Mouse (Mus musculus): ENCODE measurements at regions not wholly inside any gene's neighbourhood (a gene's known extent, or its start where the extent isn't known, plus 50 kb on each side); places are given as distances from the start of the nearest gene placed in this dataset.
A peak's percentile ranks its signal among the peaks of the same experiment; 100 is the strongest.

DNA sequence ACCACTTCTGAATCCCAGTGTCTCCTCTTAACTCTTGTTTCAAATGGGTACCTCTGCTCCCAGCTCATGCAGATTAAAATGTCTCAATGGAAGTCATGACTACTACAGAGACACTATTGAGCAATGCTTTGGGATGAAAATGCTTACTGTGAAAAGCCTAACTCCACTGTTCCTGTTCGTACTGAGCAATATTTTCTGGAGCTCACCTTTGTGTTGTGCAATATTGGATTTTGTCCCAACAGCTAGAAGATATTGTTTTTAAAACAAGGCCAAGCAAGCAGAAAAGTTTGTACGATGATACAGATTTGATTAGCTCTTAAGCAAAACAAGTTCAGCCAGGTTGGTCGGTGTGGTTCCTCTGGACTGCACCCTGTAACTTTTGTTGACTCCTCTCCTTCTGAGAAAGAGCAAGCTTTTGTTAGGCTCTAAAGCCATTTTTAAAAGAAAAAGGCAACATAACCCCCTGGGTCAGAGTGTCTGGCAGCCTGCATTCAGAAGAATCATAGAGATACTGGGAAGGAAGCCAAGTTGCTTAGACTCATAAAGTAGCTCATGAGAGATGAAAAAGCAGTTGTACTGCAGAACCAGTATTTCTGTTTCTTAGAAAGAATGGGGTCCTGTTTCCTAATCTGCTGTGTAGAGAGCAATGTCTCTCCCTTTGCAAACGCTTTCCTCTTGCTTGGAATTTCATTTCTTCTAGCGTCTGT is 302.4 kb upstream of the Dach1 start:
- no peak overlapping the region for H3K27ac ChIP-seq (ENCODE audit: low read length)
- ATAC-seq: peak; percentile 21; the same call in 1 of the 2 replicates

DNA sequence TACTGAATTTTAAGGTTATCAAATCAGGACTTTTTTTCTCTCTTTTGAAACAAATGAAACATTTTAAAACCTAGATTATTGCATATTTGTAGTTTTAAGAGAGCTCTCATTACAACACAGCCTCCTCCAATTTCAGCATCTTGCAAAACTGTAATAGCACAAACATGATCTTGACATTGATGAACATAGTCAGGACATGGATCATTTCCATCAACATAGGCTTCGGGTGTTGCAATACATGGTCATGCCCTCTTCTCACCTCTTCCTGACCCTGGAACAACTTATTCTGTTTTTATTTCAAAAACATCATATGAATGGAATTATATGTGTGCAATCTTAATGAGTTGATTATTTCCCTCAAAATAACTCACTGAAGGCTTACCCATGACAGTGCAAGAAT is 284.9 kb upstream of the Dach1 start:
- Histone ChIP-seq H3K9me3 (ENCODE audit: low read length) (no peaks in the 10 kb centered on the region), H3K4me2 (replicated peaks; ENCODE audit: low read depth, low read length) (no peak overlapping the region), H3K9ac (replicated peaks; ENCODE audit: low read depth) (no peak overlapping the region), H3K27me3 (replicated peaks; ENCODE audit: insufficient read depth, low read length) (no peaks in the 10 kb centered on the region), H3K4me3 (ENCODE audit: low read depth, low read length) (no peak overlapping the region), H3K36me3 (ENCODE audit: insufficient read depth, low read length) (no peaks in the 10 kb centered on the region), H3K27ac (ENCODE audit: low read length) (no peak overlapping the region), H3K4me1 (ENCODE audit: insufficient read depth, low read depth, low read length) (no peaks in the 10 kb centered on the region)
- WGBS: 52% methylated on average over 1 of the region's 1 CpGs
- DNase-seq (ENCODE audit: low spot score) (no peak), ATAC-seq (no peak)
- no peak for TF ChIP-seq EP300 (IDR thresholded peaks at IDR 0.05)
- no peak for TF ChIP-seq CTCF (IDR thresholded peaks at IDR 0.05)

More for the DNA sequence above, 302.4 kb upstream of the Dach1 start:
- H3K9ac ChIP-seq (replicated peaks; ENCODE audit: low read depth): no peak overlapping the region
- H3K9me3 ChIP-seq (ENCODE audit: low read length): no peaks in the 10 kb centered on the region
- 0 out of 2 replicates have a peak, but pooled peaks cover 4% of the 10 kb centered on the region for H3K4me1 ChIP-seq (ENCODE audit: insufficient read depth, low read depth, low read length)
- peak; percentile 50 for DNase-seq (ENCODE audit: low spot score)
- H3K4me2 ChIP-seq (replicated peaks; ENCODE audit: low read depth, low read length): no peak overlapping the region
- H3K27me3 ChIP-seq (replicated peaks; ENCODE audit: insufficient read depth, low read length): no peaks in the 10 kb centered on the region
- no peak overlapping the region for H3K4me3 ChIP-seq (ENCODE audit: low read depth, low read length)
- TF ChIP-seq EP300 (IDR thresholded peaks at IDR 0.05): no peak
- WGBS: 23% methylated on average over 5 of the region's 5 CpGs
- H3K36me3 ChIP-seq (ENCODE audit: insufficient read depth, low read length): no peaks in the 10 kb centered on the region

DNA sequence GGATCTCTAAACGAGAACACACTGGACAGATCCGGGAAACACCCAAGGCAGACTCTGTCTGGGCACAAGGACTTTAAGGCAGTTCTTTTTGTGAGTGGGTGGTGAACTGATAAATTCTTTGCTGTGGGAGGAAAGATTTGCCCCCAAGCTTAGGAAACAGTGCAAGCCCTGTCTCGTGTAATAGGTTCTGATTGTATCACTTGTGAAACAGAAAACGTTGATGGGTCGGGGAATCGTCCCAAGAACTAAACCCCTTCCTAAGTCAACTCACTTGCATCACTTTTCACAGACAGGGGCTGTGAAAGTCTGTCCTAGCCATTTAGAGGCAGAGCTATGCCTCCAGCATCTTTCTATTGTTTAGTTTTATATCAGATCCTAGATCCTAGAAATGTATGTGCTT is 282.6 kb upstream of the Dach1 start:
- no peak for ATAC-seq
- H3K4me2 ChIP-seq (replicated peaks; ENCODE audit: low read depth, low read length): no peak overlapping the region
- no peak overlapping the region for H3K9ac ChIP-seq (replicated peaks; ENCODE audit: low read depth)
- H3K4me1 ChIP-seq (ENCODE audit: insufficient read depth, low read depth, low read length): no peaks in the 10 kb centered on the region
- WGBS: 76% methylated on average over 6 of the region's 6 CpGs
- no peaks in the 10 kb centered on the region for H3K27me3 ChIP-seq (replicated peaks; ENCODE audit: insufficient read depth, low read length)
- no peaks in the 10 kb centered on the region for H3K36me3 ChIP-seq (ENCODE audit: insufficient read depth, low read length)
- no peak overlapping the region for H3K4me3 ChIP-seq (ENCODE audit: low read depth, low read length)
- DNase-seq (ENCODE audit: low spot score): no peak
- no peaks in the 10 kb centered on the region for H3K9me3 ChIP-seq (ENCODE audit: low read length)
- no peak overlapping the region for H3K27ac ChIP-seq (ENCODE audit: low read length)
- TF ChIP-seq EP300 (IDR thresholded peaks at IDR 0.05) (no peak), CTCF (IDR thresholded peaks at IDR 0.05) (no peak)

GRCm38 (mm10) chr14:98449568-98449967 is 280.0 kb upstream of the Dach1 start:
- no peak overlapping the region for H3K4me3 ChIP-seq (ENCODE audit: low read depth, low read length)
- no peak for ATAC-seq
- no peak overlapping the region for H3K27ac ChIP-seq (ENCODE audit: low read length)
- no peaks in the 10 kb centered on the region for H3K4me1 ChIP-seq (ENCODE audit: insufficient read depth, low read depth, low read length)
- H3K9me3 ChIP-seq (ENCODE audit: low read length): no peaks in the 10 kb centered on the region
- H3K27me3 ChIP-seq (replicated peaks; ENCODE audit: insufficient read depth, low read length): no peaks in the 10 kb centered on the region
- no peak overlapping the region for H3K9ac ChIP-seq (replicated peaks; ENCODE audit: low read depth)
- H3K4me2 ChIP-seq (replicated peaks; ENCODE audit: low read depth, low read length): no peak overlapping the region
- TF ChIP-seq CTCF (IDR thresholded peaks at IDR 0.05) (no peak), EP300 (IDR thresholded peaks at IDR 0.05) (no peak)
- H3K36me3 ChIP-seq (ENCODE audit: insufficient read depth, low read length): no peaks in the 10 kb centered on the region
- DNase-seq (ENCODE audit: low spot score): no peak
- WGBS: 84% methylated on average over 5 of the region's 5 CpGs

- TF ChIP-seq CTCF (IDR thresholded peaks at IDR 0.05) (no peak), EP300 (IDR thresholded peaks at IDR 0.05) (no peak)
- DNase-seq (ENCODE audit: low spot score): no peak
These were observed 272.8 kb upstream of the Dach1 start for GRCm38 (mm10) chr14:98442411-98442810.

DNA sequence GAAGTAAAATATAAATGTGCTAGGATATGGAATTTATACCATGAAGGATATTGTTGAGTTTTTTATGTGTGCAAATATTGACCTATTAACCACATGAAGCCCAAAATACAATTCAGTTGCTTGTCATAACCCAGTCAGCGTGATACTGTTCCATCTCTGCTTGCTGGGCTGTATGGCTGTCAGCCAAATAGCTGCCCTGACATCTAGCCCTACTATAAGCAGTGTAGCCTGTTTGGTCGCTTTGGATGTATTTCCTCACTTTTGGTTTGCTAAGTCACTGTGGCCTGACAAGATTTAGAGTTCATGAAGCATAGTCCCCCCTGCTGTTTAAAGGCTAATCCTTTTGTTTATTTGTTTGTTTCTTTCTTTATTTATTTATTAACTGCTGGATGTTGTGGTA is 272.4 kb upstream of the Dach1 start:
- TF ChIP-seq CTCF (IDR thresholded peaks at IDR 0.05): no peak
- no peak for TF ChIP-seq EP300 (IDR thresholded peaks at IDR 0.05)
- Histone ChIP-seq H3K4me2 (replicated peaks; ENCODE audit: low read depth, low read length) (no peak overlapping the region), H3K4me1 (ENCODE audit: insufficient read depth, low read depth, low read length) (no peaks in the 10 kb centered on the region), H3K9ac (replicated peaks; ENCODE audit: low read depth) (no peak overlapping the region), H3K27ac (ENCODE audit: low read length) (no peak overlapping the region), H3K9me3 (ENCODE audit: low read length) (no peaks in the 10 kb centered on the region), H3K27me3 (replicated peaks; ENCODE audit: insufficient read depth, low read length) (no peaks in the 10 kb centered on the region), H3K4me3 (ENCODE audit: low read depth, low read length) (no peak overlapping the region), H3K36me3 (ENCODE audit: insufficient read depth, low read length) (no peaks in the 10 kb centered on the region)
- ATAC-seq (no peak), DNase-seq (ENCODE audit: low spot score) (no peak)
- WGBS: 41% methylated on average over 2 of the region's 2 CpGs

More at GRCm38 (mm10) chr14:98442411-98442810, 272.8 kb upstream of the Dach1 start:
- no peak overlapping the region for H3K4me3 ChIP-seq (ENCODE audit: low read depth, low read length)
- H3K4me2 ChIP-seq (replicated peaks; ENCODE audit: low read depth, low read length): no peak overlapping the region
- ATAC-seq: no peak
- H3K9me3 ChIP-seq (ENCODE audit: low read length): no peaks in the 10 kb centered on the region
- H3K27ac ChIP-seq (ENCODE audit: low read length): no peak overlapping the region
- no peak overlapping the region for H3K9ac ChIP-seq (replicated peaks; ENCODE audit: low read depth)
- WGBS: 56% methylated on average over 3 of the region's 3 CpGs
- H3K4me1 ChIP-seq (ENCODE audit: insufficient read depth, low read depth, low read length): no peaks in the 10 kb centered on the region
- no peaks in the 10 kb centered on the region for H3K36me3 ChIP-seq (ENCODE audit: insufficient read depth, low read length)
- no peaks in the 10 kb centered on the region for H3K27me3 ChIP-seq (replicated peaks; ENCODE audit: insufficient read depth, low read length)

All from lung, postnatal 0 days (tissue).